Mouse (Mus musculus): ENCODE measurements around the gene Ptgfrn. TPM values are rescaled to one million over a fixed set of nuclear protein-coding genes. Genes with fewer than 3 reads are reported as not detected.

Ptgfrn gene
- polyA plus RNA-seq, 1 experiment from 2014 or later, result 1.9 TPM

DNA sequence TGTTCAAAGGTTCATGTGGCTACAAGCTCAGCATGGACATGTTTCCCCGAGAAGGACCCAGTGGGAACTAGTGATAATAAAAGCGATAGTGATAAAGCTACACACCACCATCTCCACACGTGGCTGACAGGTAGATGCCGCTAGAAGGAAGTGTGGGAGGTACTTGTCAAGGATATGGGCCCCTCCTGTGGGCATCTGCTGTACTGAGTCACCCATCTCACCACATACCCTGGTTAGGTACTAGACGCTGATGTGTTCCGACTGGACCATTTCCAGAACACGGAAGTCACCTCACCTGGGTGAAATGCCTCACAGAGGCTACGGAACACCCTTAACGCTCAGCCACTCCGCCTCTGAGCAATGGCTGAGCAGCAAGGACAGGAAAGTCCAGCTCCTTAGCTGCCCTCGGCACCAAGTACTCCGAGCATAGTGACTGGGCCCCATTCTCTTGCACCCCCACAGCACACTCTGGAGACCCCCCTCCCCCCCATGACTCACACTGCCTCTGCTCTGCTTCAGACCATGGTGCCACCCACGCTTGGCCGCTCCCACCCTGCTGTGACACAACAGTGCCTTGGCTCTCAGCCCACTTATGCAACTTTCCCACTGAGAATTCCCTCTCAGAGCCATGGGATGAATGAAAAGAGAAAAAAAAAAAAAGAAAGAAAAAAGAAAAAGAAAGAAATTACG, 62.3 kb downstream of the Ptgfrn start:
- H3K27me3 ChIP-seq (ENCODE audit: low read depth, poor library complexity, severe bottlenecking), result no peaks in the 10 kb centered on the region
- DNase-seq (ENCODE audit: low spot score), result no peak
- peaks cover 3% of the 10 kb centered on the region; the same call in 1 of the 2 replicates for H3K4me1 ChIP-seq
- 89% methylated on average over 15 of the region's 15 CpGs for WGBS
- peaks cover 43% of the 10 kb centered on the region for H3K36me3 ChIP-seq
- no peak overlapping the region for H3K27ac ChIP-seq (replicated peaks)
- no peak overlapping the region for H3K4me3 ChIP-seq
- no peaks in the 10 kb centered on the region for H3K9me3 ChIP-seq (replicated peaks)

DNA sequence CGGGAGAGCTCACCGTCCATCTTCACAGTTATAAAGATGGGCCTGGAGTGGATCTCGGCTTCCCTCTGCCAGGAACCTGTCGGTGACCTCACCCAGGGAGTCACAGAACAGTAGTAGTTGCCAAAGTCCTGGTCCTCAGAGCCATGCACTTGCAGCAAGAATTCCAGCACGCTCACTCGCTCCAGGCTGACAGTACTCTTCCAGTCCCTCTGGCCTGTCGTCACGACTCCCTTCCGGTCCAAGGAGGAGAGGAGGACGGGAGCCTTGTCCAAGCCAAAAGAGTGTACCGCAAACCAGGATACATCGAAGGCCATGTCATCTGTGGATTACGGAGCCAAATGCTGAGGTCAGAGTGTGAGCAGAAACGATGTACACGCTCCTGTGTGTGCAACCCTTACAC, 64.6 kb downstream of the Ptgfrn start:
- DNase-seq (ENCODE audit: low spot score), result no peak
- no peak overlapping the region for H3K27ac ChIP-seq (replicated peaks)
- H3K27me3 ChIP-seq (ENCODE audit: low read depth, poor library complexity, severe bottlenecking), result no peaks in the 10 kb centered on the region
- WGBS, result 94% methylated on average over 15 of the region's 15 CpGs
- H3K4me1 ChIP-seq, result peaks cover 16% of the 10 kb centered on the region
- peaks cover 53% of the 10 kb centered on the region for H3K36me3 ChIP-seq
- no peaks in the 10 kb centered on the region for H3K9me3 ChIP-seq (replicated peaks)
- H3K4me3 ChIP-seq, result no peak overlapping the region

DNA sequence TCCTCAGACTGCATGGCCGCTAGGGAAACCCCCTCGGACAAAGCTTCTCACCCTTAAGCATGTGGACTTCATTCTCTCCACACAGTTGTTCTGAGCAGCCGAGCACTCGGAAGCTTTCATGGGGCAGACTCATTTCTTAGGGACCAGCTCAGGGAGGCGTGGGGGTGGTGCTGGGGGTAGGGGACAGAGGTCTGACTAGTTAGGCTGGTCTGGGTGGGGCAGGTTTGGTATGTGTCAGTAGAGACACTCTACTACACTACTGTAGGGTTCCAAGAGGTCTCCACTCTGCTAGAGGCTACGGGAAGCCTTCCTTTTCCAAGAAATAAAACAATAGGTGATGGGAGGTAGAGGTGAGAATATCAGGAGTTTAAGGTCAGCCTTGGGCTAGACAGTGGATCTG, 65.4 kb downstream of the Ptgfrn start:
- Histone ChIP-seq H3K4me1 (peaks cover 15% of the 10 kb centered on the region), H3K4me3 (no peak overlapping the region), H3K9me3 (replicated peaks) (no peaks in the 10 kb centered on the region), H3K36me3 (peaks cover 49% of the 10 kb centered on the region), H3K27ac (replicated peaks) (no peak overlapping the region), H3K27me3 (ENCODE audit: low read depth, poor library complexity, severe bottlenecking) (no peaks in the 10 kb centered on the region)
- no peak for DNase-seq (ENCODE audit: low spot score)
- 84% methylated on average over 6 of the region's 6 CpGs for WGBS

DNA sequence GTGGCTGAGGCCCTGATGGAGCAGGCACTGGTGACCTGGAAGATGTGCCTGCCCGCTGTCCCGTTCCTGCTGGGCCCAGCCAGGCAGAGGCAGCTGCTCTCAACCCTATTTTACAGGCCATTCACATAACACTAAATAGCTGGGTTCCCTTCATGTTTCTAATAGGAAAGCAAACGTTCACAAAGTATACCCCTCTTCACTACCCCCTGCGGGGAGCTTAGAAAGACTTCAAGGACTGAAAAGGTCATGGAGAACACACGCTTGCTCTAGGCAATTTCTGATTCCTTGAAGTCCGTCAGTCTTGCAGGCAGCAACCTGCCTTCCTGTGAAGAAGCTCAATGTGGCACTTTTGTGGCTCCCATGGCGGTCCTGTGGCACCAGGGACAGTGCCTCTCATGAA, 68.1 kb downstream of the Ptgfrn start:
- peaks cover 35% of the 10 kb centered on the region for H3K36me3 ChIP-seq
- peaks cover 19% of the 10 kb centered on the region for H3K4me1 ChIP-seq
- H3K9me3 ChIP-seq (replicated peaks), result no peaks in the 10 kb centered on the region
- WGBS, result 64% methylated on average over 7 of the region's 7 CpGs
- no peak for DNase-seq (ENCODE audit: low spot score)
- H3K4me3 ChIP-seq, result no peak overlapping the region
- H3K27me3 ChIP-seq (ENCODE audit: low read depth, poor library complexity, severe bottlenecking), result no peaks in the 10 kb centered on the region
- H3K27ac ChIP-seq (replicated peaks), result peak overlapping the region; percentile 15; the same call in 1 of the 2 replicates

DNA sequence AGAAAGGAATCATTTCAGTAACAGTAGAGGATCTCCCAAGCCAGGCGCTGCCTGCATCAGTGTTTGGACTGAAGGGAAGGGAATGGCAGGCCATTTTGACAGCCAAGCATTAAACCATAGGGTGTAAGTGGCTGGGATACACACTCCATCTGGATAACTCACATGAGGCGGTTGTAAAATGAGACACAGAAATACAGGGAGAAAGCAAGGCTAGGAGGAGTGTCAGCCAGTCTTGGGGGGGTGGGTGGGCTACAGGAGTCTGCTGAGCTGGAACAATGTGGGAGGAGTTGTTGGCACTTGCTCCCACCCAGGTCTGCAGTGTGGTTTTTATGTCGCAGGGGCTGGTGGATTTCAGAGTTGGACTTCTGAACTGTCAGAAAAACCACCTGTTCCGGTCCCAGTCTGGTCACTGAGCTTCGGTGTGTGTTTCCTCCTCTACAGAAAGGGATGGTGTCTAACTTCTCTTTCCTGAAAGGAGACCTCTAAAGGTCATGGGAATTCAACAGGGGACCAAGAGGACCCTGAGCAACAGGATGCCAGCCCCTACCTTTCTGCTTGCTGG, 72.0 kb downstream of the Ptgfrn start:
- no peak for DNase-seq (ENCODE audit: low spot score)
- H3K4me3 ChIP-seq, result no peak overlapping the region
- H3K27ac ChIP-seq (replicated peaks), result no peak overlapping the region
- H3K27me3 ChIP-seq (ENCODE audit: low read depth, poor library complexity, severe bottlenecking), result no peaks in the 10 kb centered on the region
- 85% methylated on average over 5 of the region's 5 CpGs for WGBS
- H3K4me1 ChIP-seq, result peaks cover 20% of the 10 kb centered on the region
- peaks cover 14% of the 10 kb centered on the region for H3K36me3 ChIP-seq
- H3K9me3 ChIP-seq (replicated peaks), result no peaks in the 10 kb centered on the region

DNA sequence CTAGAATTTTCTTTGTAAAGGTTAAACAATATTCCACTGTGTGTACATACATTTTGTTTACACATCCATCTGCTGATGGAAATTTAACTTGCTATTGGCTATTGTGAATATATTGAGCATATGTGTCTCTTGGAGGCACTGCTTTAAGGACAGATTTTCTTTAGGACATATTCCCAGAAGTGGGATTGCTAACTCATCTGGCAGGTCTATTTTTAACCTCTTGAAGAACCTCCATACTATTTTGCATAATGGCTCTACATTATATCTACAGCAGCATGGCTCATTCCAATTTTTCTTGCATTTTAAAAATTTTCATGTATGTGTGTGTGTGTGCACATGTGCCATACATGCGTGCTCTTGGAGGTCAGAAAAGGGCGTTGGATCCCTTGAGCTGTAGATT, 74.1 kb downstream of the Ptgfrn start:
- H3K36me3 ChIP-seq, result no peaks in the 10 kb centered on the region; the same call in 1 of the 2 replicates
- H3K4me1 ChIP-seq, result peaks cover 4% of the 10 kb centered on the region; the same call in 1 of the 2 replicates
- no peaks in the 10 kb centered on the region for H3K9me3 ChIP-seq (replicated peaks)
- H3K27me3 ChIP-seq (ENCODE audit: low read depth, poor library complexity, severe bottlenecking), result no peaks in the 10 kb centered on the region
- H3K27ac ChIP-seq (replicated peaks), result no peak overlapping the region
- H3K4me3 ChIP-seq, result no peak overlapping the region
- DNase-seq (ENCODE audit: low spot score), result no peak
- WGBS, result 99% methylated on average over 2 of the region's 2 CpGs

DNA sequence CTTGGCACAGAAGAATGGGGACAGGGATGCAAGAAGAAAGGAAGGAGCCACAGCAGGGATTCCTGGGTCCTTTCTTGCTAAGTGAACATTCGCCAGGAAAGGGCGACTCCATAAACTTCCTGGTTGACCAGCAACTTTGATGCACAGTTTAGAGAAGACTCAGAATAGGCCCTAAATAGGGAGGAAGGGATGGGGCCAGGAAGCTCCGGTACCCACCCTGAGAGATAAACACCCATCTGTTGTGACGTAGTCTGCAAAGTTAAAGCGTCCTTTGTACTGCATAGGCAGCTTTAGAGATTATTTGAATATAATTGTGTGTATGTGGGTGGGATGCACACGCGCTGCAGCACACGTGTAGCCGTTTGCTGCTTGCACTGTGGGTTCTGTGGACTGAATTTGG, 75.6 kb downstream of the Ptgfrn start:
- Histone ChIP-seq H3K36me3 (no peaks in the 10 kb centered on the region), H3K4me3 (no peak overlapping the region), H3K9me3 (replicated peaks) (no peaks in the 10 kb centered on the region), H3K4me1 (peaks cover 4% of the 10 kb centered on the region; the same call in 1 of the 2 replicates), H3K27ac (replicated peaks) (no peak overlapping the region), H3K27me3 (ENCODE audit: low read depth, poor library complexity, severe bottlenecking) (no peaks in the 10 kb centered on the region)
- 88% methylated on average over 9 of the region's 9 CpGs for WGBS
- no peak for DNase-seq (ENCODE audit: low spot score)

DNA sequence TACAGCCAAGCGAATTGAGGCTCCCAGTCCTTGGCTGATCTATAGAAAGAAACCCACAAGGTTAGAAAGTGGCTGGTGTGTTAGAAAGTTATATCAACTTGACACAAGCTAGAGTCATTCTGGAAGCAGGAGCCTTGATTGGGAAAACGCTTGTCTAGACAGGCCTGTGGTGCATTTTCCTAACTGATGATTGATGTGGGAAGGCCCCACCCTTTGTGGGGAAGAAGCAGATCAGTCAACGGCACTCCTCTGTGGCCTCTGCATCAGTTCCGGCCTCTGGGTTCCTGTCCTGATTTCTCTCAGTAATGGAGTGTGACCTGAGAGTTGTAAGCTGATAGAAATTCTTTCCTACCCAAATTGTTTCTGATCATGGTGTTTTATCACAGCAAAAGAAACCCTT, 76.4 kb downstream of the Ptgfrn start:
- no peaks in the 10 kb centered on the region for H3K27me3 ChIP-seq (ENCODE audit: low read depth, poor library complexity, severe bottlenecking)
- WGBS, result 83% methylated on average over 4 of the region's 4 CpGs
- no peak overlapping the region for H3K4me3 ChIP-seq
- H3K27ac ChIP-seq (replicated peaks), result no peak overlapping the region
- no peaks in the 10 kb centered on the region for H3K36me3 ChIP-seq
- no peak for DNase-seq (ENCODE audit: low spot score)
- H3K4me1 ChIP-seq, result peaks cover 4% of the 10 kb centered on the region; the same call in 1 of the 2 replicates
- no peaks in the 10 kb centered on the region for H3K9me3 ChIP-seq (replicated peaks)

DNA sequence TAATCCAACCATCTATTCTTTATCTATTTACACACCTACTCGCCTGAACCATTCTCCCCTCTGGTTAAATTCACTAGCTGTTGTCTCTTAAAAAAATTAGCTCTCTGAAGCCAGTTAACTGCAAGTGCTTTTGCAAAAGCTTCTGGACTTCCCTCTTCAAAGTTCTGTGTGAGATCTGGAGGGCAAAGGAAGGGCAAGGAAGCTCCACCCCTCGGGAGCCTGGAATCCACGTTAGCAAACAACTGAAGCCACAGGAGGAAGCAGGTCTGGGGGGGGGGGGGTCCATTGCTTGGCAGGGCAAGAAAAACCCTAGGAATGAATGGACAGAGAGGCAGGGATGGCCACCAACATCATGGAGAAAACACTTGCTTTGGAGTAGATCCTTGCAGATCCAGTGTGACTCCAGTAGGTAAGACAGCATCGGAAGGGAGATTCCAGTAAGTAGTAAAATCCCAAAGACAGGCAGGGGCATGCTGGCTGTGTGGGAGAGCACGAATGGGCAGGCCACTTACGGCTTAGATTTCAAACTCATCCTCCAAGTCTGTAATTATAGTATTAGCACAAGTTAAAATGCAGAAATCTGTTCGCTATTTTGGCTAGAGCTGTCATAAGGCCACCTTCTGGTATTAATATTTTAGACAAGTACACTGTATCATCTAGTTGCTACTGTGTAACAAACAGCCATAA, 78.5 kb downstream of the Ptgfrn start:
- DNase-seq (ENCODE audit: low spot score), result no peak
- Histone ChIP-seq H3K36me3 (no peaks in the 10 kb centered on the region), H3K27ac (replicated peaks) (no peak overlapping the region), H3K9me3 (replicated peaks) (no peaks in the 10 kb centered on the region), H3K4me3 (no peak overlapping the region), H3K4me1 (no peaks in the 10 kb centered on the region), H3K27me3 (ENCODE audit: low read depth, poor library complexity, severe bottlenecking) (no peaks in the 10 kb centered on the region)
- WGBS, result 70% methylated on average over 7 of the region's 7 CpGs

DNA sequence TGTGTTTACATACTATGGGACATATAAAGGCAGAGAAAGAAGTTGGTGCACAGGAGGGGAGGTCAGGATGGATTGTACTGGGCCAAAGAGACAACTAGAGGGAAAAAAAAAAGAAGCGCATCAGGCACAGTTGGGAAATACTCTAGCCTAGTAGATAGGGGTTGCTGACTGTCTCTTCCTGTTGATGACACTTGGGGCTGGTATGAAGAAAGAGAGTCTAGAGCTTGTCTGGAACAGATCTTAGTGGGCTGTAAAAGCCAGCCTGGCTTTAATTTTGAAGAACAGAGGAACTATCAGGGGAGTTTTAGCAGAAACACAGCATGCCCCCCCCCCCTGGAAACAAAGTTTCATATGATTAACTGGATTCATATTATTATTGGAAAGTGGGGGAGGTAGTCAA, 79.4 kb downstream of the Ptgfrn start:
- Histone ChIP-seq H3K36me3 (no peaks in the 10 kb centered on the region), H3K4me3 (no peak overlapping the region), H3K4me1 (no peaks in the 10 kb centered on the region), H3K27ac (replicated peaks) (no peak overlapping the region), H3K9me3 (replicated peaks) (no peaks in the 10 kb centered on the region), H3K27me3 (ENCODE audit: low read depth, poor library complexity, severe bottlenecking) (no peaks in the 10 kb centered on the region)
- 89% methylated on average over 1 of the region's 1 CpGs for WGBS
- no peak for DNase-seq (ENCODE audit: low spot score)

DNA sequence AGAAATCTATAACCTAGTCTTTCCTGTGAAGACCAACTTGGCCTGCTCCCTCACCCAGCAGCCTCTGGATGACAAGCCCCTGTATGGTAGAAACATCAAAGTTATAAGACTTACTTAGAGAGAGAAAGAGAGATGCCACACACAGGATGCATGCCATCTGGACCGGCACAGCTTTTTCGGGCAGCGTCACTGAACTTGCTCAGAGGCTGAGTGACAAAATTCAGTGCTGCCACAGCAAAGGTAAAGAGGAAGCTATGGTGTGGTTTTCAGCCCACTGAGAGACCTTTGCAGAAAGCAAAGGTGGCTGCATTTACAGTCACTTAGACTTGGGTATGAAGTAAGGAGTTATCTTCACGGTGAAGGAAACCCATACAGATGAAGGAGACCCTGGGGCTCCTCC, 80.7 kb downstream of the Ptgfrn start, which contains the start of gene Cd101:
Gene Cd101 (minus strand): TSS at position 218 of the 400 bp plus-strand sequence.
- Histone ChIP-seq H3K36me3 (no peaks in the 10 kb centered on the region), H3K27me3 (ENCODE audit: low read depth, poor library complexity, severe bottlenecking) (no peaks in the 10 kb centered on the region), H3K27ac (replicated peaks) (no peak within 1 kb of the TSS), H3K9me3 (replicated peaks) (no peaks in the 10 kb centered on the region), H3K4me1 (no peaks in the 10 kb centered on the region), H3K4me3 (no peak within 1 kb of the TSS)
- DNase-seq (ENCODE audit: low spot score), result no peak
- whole genome bisulfite sequencing, result 93% methylated on average over 4 of the region's 4 CpGs

DNA sequence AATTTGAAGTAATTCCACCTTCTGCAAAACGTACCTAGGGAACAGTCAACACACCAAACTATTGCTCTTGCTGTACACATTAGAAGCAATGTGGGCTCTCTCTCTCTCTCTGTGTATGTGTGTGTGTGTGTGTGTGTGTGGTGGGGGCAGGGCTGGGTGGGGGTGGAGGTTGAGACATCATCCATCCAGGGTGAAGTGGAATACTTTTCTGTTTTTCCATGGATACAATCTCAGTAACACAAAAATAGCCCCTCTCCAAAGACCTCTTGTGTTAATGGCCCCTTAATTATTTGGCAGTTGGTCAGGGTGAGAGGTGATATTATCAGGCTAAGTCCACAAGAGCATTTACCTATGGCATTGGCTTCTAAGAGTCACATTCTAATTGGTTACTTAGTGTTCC, 83.3 kb downstream of the Ptgfrn start:
- H3K27me3 ChIP-seq (ENCODE audit: low read depth, poor library complexity, severe bottlenecking), result no peaks in the 10 kb centered on the region
- no peaks in the 10 kb centered on the region for H3K36me3 ChIP-seq
- no peaks in the 10 kb centered on the region for H3K9me3 ChIP-seq (replicated peaks)
- no peak overlapping the region for H3K4me3 ChIP-seq
- H3K4me1 ChIP-seq, result no peaks in the 10 kb centered on the region
- no peak overlapping the region for H3K27ac ChIP-seq (replicated peaks)
- 86% methylated on average over 1 of the region's 1 CpGs for WGBS
- no peak for DNase-seq (ENCODE audit: low spot score)

DNA sequence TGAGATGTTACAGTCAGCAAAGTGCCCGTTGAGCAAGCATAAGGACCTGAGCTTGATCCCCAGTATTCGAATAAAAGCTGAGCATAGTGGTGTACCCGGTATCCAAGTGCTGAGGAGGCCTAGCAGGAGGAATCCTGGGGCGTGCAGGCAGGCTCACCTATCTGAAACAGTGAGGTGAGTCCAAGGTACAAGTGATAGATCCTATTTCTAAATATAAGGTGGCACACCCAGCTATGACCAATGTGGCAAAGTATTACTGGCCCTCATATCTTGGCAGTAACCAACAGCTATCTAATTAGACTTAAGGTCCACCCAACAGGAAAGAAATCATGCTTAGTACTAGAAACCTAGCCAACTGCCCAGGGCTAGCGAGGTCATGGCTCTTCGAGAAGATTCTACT, 87.1 kb downstream of the Ptgfrn start:
- Histone ChIP-seq H3K36me3 (no peaks in the 10 kb centered on the region), H3K4me1 (no peaks in the 10 kb centered on the region), H3K27ac (replicated peaks) (no peak overlapping the region), H3K9me3 (replicated peaks) (no peaks in the 10 kb centered on the region), H3K4me3 (no peak overlapping the region), H3K27me3 (ENCODE audit: low read depth, poor library complexity, severe bottlenecking) (no peaks in the 10 kb centered on the region)
- 90% methylated on average over 6 of the region's 6 CpGs for WGBS
- DNase-seq (ENCODE audit: low spot score), result no peak

All from midbrain, embryonic 10.5 days (tissue).